Comparison of ENCODE assay signal across 15 mouse cellular contexts in the genomic region with DNA sequence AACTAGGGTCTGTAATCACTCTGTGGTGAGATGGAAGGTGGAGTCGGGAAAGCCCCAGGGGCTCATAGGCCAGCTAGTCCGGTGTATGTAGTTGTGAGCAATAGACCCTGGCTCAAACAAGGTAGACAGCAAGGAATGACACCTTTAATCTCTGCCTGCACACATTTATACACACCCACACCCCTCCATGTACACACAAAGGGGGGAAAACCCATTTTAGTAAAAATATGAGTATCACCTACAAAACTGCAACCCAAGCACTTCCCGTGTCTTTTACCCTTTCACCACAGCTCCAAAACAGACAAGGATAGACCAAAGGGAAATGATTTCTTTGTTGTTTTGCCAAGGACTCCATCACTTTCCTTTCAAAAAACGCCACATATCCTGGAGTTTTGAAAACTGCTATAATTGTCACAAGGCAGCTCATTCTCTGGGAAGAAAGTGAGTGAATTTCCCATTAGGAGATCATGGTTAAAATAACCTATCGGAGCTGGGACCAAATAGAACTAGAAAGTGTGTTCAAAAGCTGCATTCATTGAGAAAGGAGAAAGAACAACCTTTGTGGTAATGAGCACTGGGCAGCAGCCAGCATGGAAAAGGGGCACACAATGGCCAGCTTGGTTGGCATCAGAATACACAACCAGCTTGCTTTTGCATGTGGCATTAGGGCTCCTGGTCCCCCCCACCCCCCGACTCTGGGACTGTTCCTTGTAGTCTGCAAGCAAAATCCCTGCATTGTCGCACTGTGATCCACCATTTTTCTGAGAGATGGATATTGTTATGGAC.
DNase-seq lines count a peak whose midpoint lies in the region; ATAC-seq lines count a peak whose summit lies in the region.
"Had no signal": no experiment of that assay in that cellular context is flagged by ENCODE, and none has a peak within 500 bp of the region (broad histone marks: within the 10 kb centered on the region; RNA-seq: fewer than 3 reads in every experiment).

No protein-coding gene starts in this region.

- no peak overlapping the region for H3K4me3 ChIP-seq in forebrain, embryonic 12.5 days (replicated peaks)
- H3K4me3 ChIP-seq in forebrain, embryonic 11.5 days (ENCODE audit: low read depth, low read length) = no peak overlapping the region
- no peak overlapping the region for H3K4me3 ChIP-seq in forebrain, embryonic 14.5 days (ENCODE audit: low read depth, low read length)
- H3K4me3 ChIP-seq: embryonic facial prominence, embryonic 13.5 days; kidney, embryonic 15.5 days; limb, embryonic 15.5 days; lung, embryonic 15.5 days; megakaryocyte, embryonic 14.5 days had no signal

- H3K27ac ChIP-seq in forebrain, embryonic 12.5 days = peak overlapping the region; percentile 53; the same call in 1 of the 2 replicates
- H3K27ac ChIP-seq in forebrain, embryonic 11.5 days (ENCODE audit: low read depth, low read length) = no peak overlapping the region
- peak overlapping the region; percentile 54; the same call in 1 of the 2 replicates for H3K27ac ChIP-seq in forebrain, embryonic 14.5 days (ENCODE audit: low read depth, low read length)
- H3K27ac ChIP-seq: embryonic facial prominence, embryonic 13.5 days; kidney, embryonic 15.5 days; limb, embryonic 15.5 days; lung, embryonic 15.5 days had no signal

- no peak overlapping the region for H3K4me2 ChIP-seq in forebrain, embryonic 12.5 days
- no peak overlapping the region for H3K4me2 ChIP-seq in forebrain, embryonic 11.5 days (ENCODE audit: low read depth, low read length, severe bottlenecking)
- H3K4me2 ChIP-seq in forebrain, embryonic 14.5 days (ENCODE audit: low read length) = no peak overlapping the region
- H3K4me2 ChIP-seq: embryonic facial prominence, embryonic 13.5 days; kidney, embryonic 15.5 days; limb, embryonic 15.5 days; lung, embryonic 15.5 days had no signal

- no peaks in the 10 kb centered on the region for H3K36me3 ChIP-seq in forebrain, embryonic 12.5 days (replicated peaks)
- no peaks in the 10 kb centered on the region for H3K36me3 ChIP-seq in forebrain, embryonic 11.5 days (ENCODE audit: control insufficient read depth, insufficient read depth, low read length)
- H3K36me3 ChIP-seq in forebrain, embryonic 14.5 days (ENCODE audit: control insufficient read depth, insufficient read depth, low read length) = no peaks in the 10 kb centered on the region
- H3K36me3 ChIP-seq: embryonic facial prominence, embryonic 13.5 days; kidney, embryonic 15.5 days; limb, embryonic 15.5 days; lung, embryonic 15.5 days had no signal

- no peak for DNase-seq in forebrain, embryonic 11.5 days (ENCODE audit: low spot score)
- peak; percentile 46 for DNase-seq in left cerebral cortex, postnatal 4 days
- no peak for DNase-seq in left cerebral cortex, postnatal 36 days (ENCODE audit: low spot score in 2 of 2)
- peak; percentile 77 for DNase-seq in forebrain, embryonic 14.5 days (ENCODE audit: low spot score)
- DNase-seq in layer of hippocampus, postnatal 36 days = peak; percentile 25 to 29
- DNase-seq in T-cell, adult 2 months (ENCODE audit: low spot score) = no peak
- DNase-seq in gastrocnemius, adult 18-20 months (ENCODE audit: low spot score) = no peak
- DNase-seq: adrenal gland, postnatal 14 days; thymus, postnatal 36 days had no signal

- no peak overlapping the region for H3K9ac ChIP-seq in forebrain, embryonic 12.5 days
- H3K9ac ChIP-seq in forebrain, embryonic 11.5 days (ENCODE audit: low read length) = no peak overlapping the region
- no peak overlapping the region for H3K9ac ChIP-seq in forebrain, embryonic 14.5 days (ENCODE audit: low read length)
- H3K9ac ChIP-seq: embryonic facial prominence, embryonic 13.5 days; kidney, embryonic 15.5 days; limb, embryonic 15.5 days; lung, embryonic 15.5 days had no signal

- H3K4me1 ChIP-seq in forebrain, embryonic 12.5 days = no peaks in the 10 kb centered on the region
- H3K4me1 ChIP-seq in forebrain, embryonic 11.5 days (replicated peaks; ENCODE audit: control insufficient read depth, insufficient read depth, low read length) = no peaks in the 10 kb centered on the region
- no peaks in the 10 kb centered on the region; the same call in 1 of the 2 replicates for H3K4me1 ChIP-seq in forebrain, embryonic 14.5 days (ENCODE audit: control insufficient read depth, insufficient read depth, low read length)
- H3K4me1 ChIP-seq: embryonic facial prominence, embryonic 13.5 days; kidney, embryonic 15.5 days; limb, embryonic 15.5 days; lung, embryonic 15.5 days had no signal

- H3K9me3 ChIP-seq in forebrain, embryonic 12.5 days = no peaks in the 10 kb centered on the region
- H3K9me3 ChIP-seq in forebrain, embryonic 11.5 days (ENCODE audit: control insufficient read depth, low read length) = no peaks in the 10 kb centered on the region
- no peaks in the 10 kb centered on the region for H3K9me3 ChIP-seq in forebrain, embryonic 14.5 days (replicated peaks; ENCODE audit: control insufficient read depth, low read length)
- H3K9me3 ChIP-seq: embryonic facial prominence, embryonic 13.5 days; kidney, embryonic 15.5 days; limb, embryonic 15.5 days; lung, embryonic 15.5 days; megakaryocyte, embryonic 14.5 days had no signal

- 65% methylated on average over 7 of the region's 7 CpGs for WGBS in forebrain, embryonic 12.5 days
- 84% methylated on average over 7 of the region's 7 CpGs for WGBS in forebrain, embryonic 11.5 days
- WGBS in forebrain, embryonic 14.5 days = 52% methylated on average over 7 of the region's 7 CpGs

- intact Hi-C loops in left cerebral cortex, postnatal 4 days (cut with DNase I) = loop anchor here (10.0 kb wide), 1 partner anchor 133 kb away; the partner anchor contains the start of gene Gemin8
- intact Hi-C loops in left cerebral cortex, postnatal 36 days (cut with DNase I) = no loop called here

- peaks cover 23% of the 10 kb centered on the region for H3K27me3 ChIP-seq in forebrain, embryonic 12.5 days
- no peaks in the 10 kb centered on the region; the same call in none of the 2 replicates for H3K27me3 ChIP-seq in forebrain, embryonic 11.5 days (ENCODE audit: control insufficient read depth, insufficient read depth, low read length)
- H3K27me3 ChIP-seq in forebrain, embryonic 14.5 days (replicated peaks; ENCODE audit: control insufficient read depth, insufficient read depth, low read length) = 0 out of 2 replicates have a peak, but pooled peaks cover 4% of the 10 kb centered on the region
- H3K27me3 ChIP-seq: lung, embryonic 15.5 days had no signal

- ATAC-seq in forebrain, embryonic 12.5 days (ENCODE audit: low FRiP score) = peak; percentile 79; the same call in 1 of the 2 replicates
- no peak for ATAC-seq in forebrain, embryonic 11.5 days (replicated peaks; ENCODE audit: low FRiP score)
- ATAC-seq in forebrain, embryonic 14.5 days = peak; percentile 91

Comparison
In these comparisons a context has a peak if more than half of its experiments do, and no peak if none do; other contexts are left out.
1. DNase-seq: peak in left cerebral cortex, postnatal 4 days (single experiment), forebrain, embryonic 14.5 days (single experiment) and layer of hippocampus, postnatal 36 days (2 of 2); none in forebrain, embryonic 11.5 days (single experiment), left cerebral cortex, postnatal 36 days (0 of 2), T-cell, adult 2 months (single experiment) and gastrocnemius, adult 18-20 months (single experiment).